Mouse (Mus musculus): ENCODE measurements around the gene Kcnn4. TPM values are rescaled to one million over a fixed set of nuclear protein-coding genes. Genes with fewer than 3 reads are reported as not detected.

The Kcnn4 gene
- total RNA-seq (2023): 1 to 10 TPM; 4.2 to 9.5 TPM

GRCm38 (mm10) chr7:24369731-24370541, at the start of gene Kcnn4:
TSS of gene Kcnn4 (plus strand) at chr7:24370263.

GRCm38 (mm10) chr7:24333304-24333986, 36.6 kb upstream of the Kcnn4 start, which contains the start of gene Tescl:
TSS of gene Tescl (minus strand) at chr7:24333936.

GRCm38 (mm10) chr7:24348896-24349295, 21.2 kb upstream of the Kcnn4 start, which contains the start of gene Lypd5:
TSS of gene Lypd5 (plus strand) at chr7:24349196.

GRCm38 (mm10) chr7:24399256-24400081, 29.4 kb downstream of the Kcnn4 start, which contains the start of gene Smg9:
TSS of gene Smg9 (plus strand) at chr7:24399619.

Other genes with a start within 250 kb of the Kcnn4 start
- 1 to 10 TPM; 8.0 to 9.7 TPM for gene Zfp235, start 236.1 kb upstream of the Kcnn4 start, total RNA-seq (2023)
- gene Zfp114, start 195.2 kb upstream of the Kcnn4 start, total RNA-seq (2023): under 1 TPM in 1 of 2 experiments, not detected in 1; 0.15 TPM
- under 1 TPM in 1 of 2 experiments, not detected in 1; 0.35 TPM for gene Zfp111, start 158.8 kb upstream of the Kcnn4 start, total RNA-seq (2023)
- gene Zfp109, start 132.7 kb upstream of the Kcnn4 start, total RNA-seq (2023): 1 to 10 TPM in 1 of 2 experiments, under 1 TPM in 1; 0.36 to 2.6 TPM
- not detected for gene Zfp108, start 115.5 kb upstream of the Kcnn4 start, total RNA-seq (2023)
- under 1 TPM; 0.33 to 0.46 TPM for gene Zfp93, start 99.8 kb upstream of the Kcnn4 start, total RNA-seq (2023)
- gene Zfp61, start 69.0 kb upstream of the Kcnn4 start, total RNA-seq (2023): 10 to 100 TPM; 10.7 to 11.3 TPM
- 10 to 100 TPM in 1 of 2 experiments, 1 to 10 TPM in 1; 6.4 to 14.3 TPM for gene Zfp94, start 53.6 kb upstream of the Kcnn4 start, total RNA-seq (2023)
- gene Tescl, start 36.3 kb upstream of the Kcnn4 start, total RNA-seq (2023): not detected
- gene Lypd5, start 21.1 kb upstream of the Kcnn4 start, total RNA-seq (2023): not detected
- gene Smg9, start 29.4 kb downstream of the Kcnn4 start, total RNA-seq (2023): 10 to 100 TPM; 77.0 to 91.8 TPM
- 1 to 10 TPM; 5.0 to 7.7 TPM for gene Irgc1, start 82.0 kb downstream of the Kcnn4 start, total RNA-seq (2023)
- 100 to 1,000 TPM; 432 to 444 TPM for gene Plaur, start 92.2 kb downstream of the Kcnn4 start, total RNA-seq (2023)
- 1 to 10 TPM; 1.1 to 1.3 TPM for gene Cadm4, start 111.8 kb downstream of the Kcnn4 start, total RNA-seq (2023)
- gene Zfp428, start 136.7 kb downstream of the Kcnn4 start, total RNA-seq (2023): 1 to 10 TPM in 1 of 2 experiments, under 1 TPM in 1; 0.93 to 1.3 TPM
- not detected for gene AC161166.1, start 142.2 kb downstream of the Kcnn4 start, total RNA-seq (2023)
- 10 to 100 TPM; 24.8 to 25.6 TPM for gene Irgq, start 160.4 kb downstream of the Kcnn4 start, total RNA-seq (2023)
- gene Pinlyp, start 175.9 kb downstream of the Kcnn4 start, total RNA-seq (2023): under 1 TPM in 1 of 2 experiments, not detected in 1; 0.67 TPM
- gene Xrcc1, start 176.0 kb downstream of the Kcnn4 start, total RNA-seq (2023): 100 to 1,000 TPM in 1 of 2 experiments, 10 to 100 TPM in 1; 93.4 to 102 TPM
- gene Ethe1, start 217.3 kb downstream of the Kcnn4 start, total RNA-seq (2023): 10 to 100 TPM; 12.1 to 13.1 TPM
- not detected for gene Zfp575, start 217.4 kb downstream of the Kcnn4 start, total RNA-seq (2023)
- 10 to 100 TPM; 28.9 to 29.4 TPM for gene Phldb3, start 240.5 kb downstream of the Kcnn4 start, total RNA-seq (2023)